Mouse (Mus musculus) bone marrow, adult 2 months (tissue): ENCODE results near the gene Tmem242. TPM values are rescaled to one million over a fixed set of nuclear protein-coding genes. Genes with fewer than 3 reads are reported as not detected.
"Not testable (repeated sequence)": the region's sequence is repeated elsewhere in the genome, so short reads cannot be mapped to it uniquely, and the experiment has no call there.

ENCODE experiments used
- H3K27ac ChIP-seq: fragments of 200-500 bp; 2 replicates; pipeline ENCODE4 v1.5.1; 2012; ENCODE audit warnings: low read depth, mild to moderate bottlenecking, control low read depth, inconsistent platforms, low read length; ENCODE audit not compliant: control insufficient read depth, poor library complexity, insufficient read depth
- H3K4me1 ChIP-seq: fragments of 200-500 bp; 2 replicates; pipeline ENCODE4 v1.6.1; 2011; ENCODE audit warnings: low read length; ENCODE audit not compliant: control insufficient read depth, insufficient read depth
- H3K4me3 ChIP-seq: fragments of 200-500 bp; replicated peaks from 2 replicates; pipeline ENCODE3; 2011; ENCODE audit warnings: mild to moderate bottlenecking, low read depth, low read length, control low read depth; ENCODE audit not compliant: control insufficient read depth
- CTCF ChIP-seq: fragments of 200-500 bp; IDR thresholded peaks from 2 replicates; pipeline ENCODE4 v1.5.1; 2011; ENCODE audit warnings: low read length, control low read depth; ENCODE audit not compliant: control insufficient read depth, insufficient read depth
- POLR2A ChIP-seq: fragments of 200-500 bp; IDR thresholded peaks from 2 replicates; pipeline ENCODE4 v1.6.1; 2011; ENCODE audit warnings: low read depth, mild to moderate bottlenecking, control low read depth, low read length, borderline replicate concordance; ENCODE audit not compliant: control insufficient read depth
- WGBS: fragments of 180-500 bp; shearing (Covaris S2); methylation state at CpG from one replicate; pipeline ENCODE4 v1.1.7; 2018; 5-methylcytosine and 5-hydroxymethylcytosine counted together
- polyA plus RNA-seq: library from polyadenylated mRNA; stranded (reverse); fragments of >200 nt; gene quantifications from 2 replicates; pipeline ENCODE4 v1.2.4, GENCODE M21; 2011; ENCODE audit warnings: low replicate concordance; ENCODE audit not compliant: missing spikeins, insufficient read depth, insufficient read length

Tmem242 gene
- polyA plus RNA-seq, 1 experiment, result 33.6 TPM

DNA sequence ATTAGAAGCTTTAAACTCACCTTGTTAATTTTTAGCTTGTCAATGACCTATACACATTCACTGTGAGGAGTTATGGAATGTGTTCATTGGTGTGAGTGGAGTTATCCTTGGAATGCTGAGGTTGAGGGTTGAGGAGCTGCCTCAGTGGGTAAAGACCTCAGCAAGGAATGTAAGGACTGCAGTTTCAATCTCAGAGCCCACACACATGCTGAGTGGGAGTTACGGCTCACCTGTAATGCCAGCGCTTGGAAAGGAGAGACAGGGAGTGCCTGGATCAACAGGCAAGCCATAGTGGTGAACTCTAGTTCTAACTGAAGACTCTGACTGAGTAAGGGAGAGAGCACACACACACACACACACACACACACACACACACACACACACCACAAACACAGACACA is 23.9 kb upstream of the Tmem242 start:
- no peaks in the 10 kb centered on the region for H3K4me1 ChIP-seq
- WGBS, result 89% methylated on average over 2 of the region's 2 CpGs
- TF ChIP-seq POLR2A (no peak), CTCF (no peak)
- no peak overlapping the region for H3K4me3 ChIP-seq
- no peak overlapping the region for H3K27ac ChIP-seq

DNA sequence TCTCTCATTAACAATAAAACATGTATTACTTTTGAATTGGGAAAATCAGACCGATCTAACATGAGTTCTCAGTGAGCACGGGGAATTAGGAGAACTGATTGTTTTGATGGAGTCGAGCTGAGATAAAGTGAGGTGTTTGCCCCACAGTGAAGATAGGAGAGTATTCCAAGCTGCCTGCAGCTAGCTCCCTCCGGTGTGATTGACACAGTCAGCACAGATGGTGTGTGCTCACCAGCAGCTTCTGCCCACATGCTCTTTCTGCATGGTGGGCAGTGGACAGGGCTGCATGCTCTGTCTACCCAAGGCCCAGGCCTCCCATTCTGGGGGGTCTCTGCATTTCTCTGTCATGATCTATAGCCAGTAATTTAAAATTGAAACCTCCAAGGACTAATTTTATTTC is 13.6 kb upstream of the Tmem242 start:
- 74% methylated on average over 4 of the region's 4 CpGs for WGBS
- no peak overlapping the region for H3K4me3 ChIP-seq
- no peaks in the 10 kb centered on the region for H3K4me1 ChIP-seq
- no peak overlapping the region for H3K27ac ChIP-seq
- TF ChIP-seq CTCF (no peak), POLR2A (no peak)

DNA sequence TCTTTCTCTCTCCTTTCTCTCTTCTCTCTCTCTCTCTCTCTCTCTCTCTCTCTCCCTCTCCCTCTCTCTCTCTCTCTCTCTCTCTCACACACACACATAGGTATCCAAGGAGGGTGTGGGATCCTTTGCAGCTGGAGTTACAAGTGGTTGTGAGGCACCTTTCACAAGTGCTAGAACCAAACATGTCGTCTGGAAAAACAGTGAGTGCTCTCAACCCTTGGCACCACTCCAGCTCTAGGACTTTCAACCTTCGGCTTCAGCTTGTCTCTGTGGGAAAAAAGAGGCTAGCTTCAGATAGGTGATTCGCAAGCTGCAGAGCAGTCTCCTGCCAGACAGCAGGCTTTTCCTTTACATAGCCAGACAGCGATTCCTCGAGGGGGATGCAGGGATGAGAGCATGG is 3.7 kb upstream of the Tmem242 start:
- Histone ChIP-seq H3K4me3 (no peak overlapping the region), H3K4me1 (no peaks in the 10 kb centered on the region), H3K27ac (no peak overlapping the region)
- 63% methylated on average over 5 of the region's 5 CpGs for whole genome bisulfite sequencing
- TF ChIP-seq POLR2A (no peak), CTCF (no peak)

DNA sequence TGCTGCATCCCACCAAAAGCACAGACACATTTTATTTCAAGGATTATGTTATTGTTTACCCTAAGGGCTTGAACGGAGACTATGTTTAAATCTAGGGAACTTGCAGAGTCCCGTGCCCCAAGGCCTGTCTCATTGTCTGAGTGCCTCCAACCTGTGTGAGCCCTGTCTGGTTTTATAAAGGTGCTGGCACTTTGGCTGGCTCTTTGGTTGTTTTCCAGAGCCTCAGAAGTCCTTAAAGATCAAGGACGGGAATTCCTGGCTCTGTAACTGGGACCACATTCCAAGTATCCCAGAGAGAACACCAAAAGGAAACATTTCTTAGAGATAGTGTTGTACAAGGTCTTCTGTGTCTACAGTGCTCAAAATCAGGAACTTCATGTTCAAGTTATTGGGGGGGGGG is 3.2 kb upstream of the Tmem242 start:
- 72% methylated on average over 3 of the region's 3 CpGs for WGBS
- no peak for TF ChIP-seq CTCF
- TF ChIP-seq POLR2A, result no peak
- H3K27ac ChIP-seq, result no peak overlapping the region
- H3K4me1 ChIP-seq, result no peaks in the 10 kb centered on the region
- H3K4me3 ChIP-seq, result no peak overlapping the region

DNA sequence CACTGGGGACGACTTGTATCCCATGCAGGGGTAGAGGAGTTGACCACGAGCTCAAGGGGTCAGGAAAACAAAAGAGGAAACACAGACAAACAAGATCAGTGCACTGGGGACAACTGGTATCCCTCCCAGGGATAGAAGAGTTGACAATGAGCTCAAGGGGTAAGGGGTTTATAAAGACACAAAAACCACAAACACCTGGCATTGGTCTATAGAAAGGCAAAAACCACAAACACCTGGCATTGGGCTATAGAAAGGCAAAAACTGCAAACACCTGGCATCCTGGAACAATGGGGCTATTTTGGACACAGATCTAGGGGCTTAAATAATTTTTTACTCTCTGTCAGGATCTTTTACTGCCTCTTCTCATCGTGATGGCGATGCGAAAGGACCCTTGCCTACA is 2.3 kb upstream of the Tmem242 start:
- H3K27ac ChIP-seq, H3K4me1 ChIP-seq, H3K4me3 ChIP-seq: not testable (repeated sequence)
- WGBS, result 54% methylated on average over 5 of the region's 5 CpGs

DNA sequence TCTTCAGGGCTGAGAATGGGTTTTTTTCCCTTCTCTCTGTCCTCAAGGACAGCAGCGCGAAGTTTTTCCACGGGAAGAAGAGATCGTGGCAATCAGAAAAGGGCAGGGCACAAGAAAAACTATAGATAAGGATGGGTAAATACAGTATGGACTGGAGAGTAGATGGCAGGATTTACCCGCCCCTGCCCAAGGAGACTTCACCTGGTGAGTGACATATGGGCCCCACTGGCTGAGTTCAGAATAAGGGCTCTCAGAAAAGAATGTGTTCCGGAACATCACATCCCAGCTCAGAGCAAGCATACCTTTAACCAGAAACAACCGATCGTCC is 264 bp downstream of the Tmem242 start:
- Histone ChIP-seq H3K4me1 (no peaks in the 10 kb centered on the region; the same call in 1 of the 2 replicates), H3K4me3 (peak overlapping the region; percentile 79), H3K27ac (no peak overlapping the region)
- TF ChIP-seq CTCF (no peak), POLR2A (no peak)
- WGBS, result 0% methylated on average over 8 of the region's 8 CpGs

DNA sequence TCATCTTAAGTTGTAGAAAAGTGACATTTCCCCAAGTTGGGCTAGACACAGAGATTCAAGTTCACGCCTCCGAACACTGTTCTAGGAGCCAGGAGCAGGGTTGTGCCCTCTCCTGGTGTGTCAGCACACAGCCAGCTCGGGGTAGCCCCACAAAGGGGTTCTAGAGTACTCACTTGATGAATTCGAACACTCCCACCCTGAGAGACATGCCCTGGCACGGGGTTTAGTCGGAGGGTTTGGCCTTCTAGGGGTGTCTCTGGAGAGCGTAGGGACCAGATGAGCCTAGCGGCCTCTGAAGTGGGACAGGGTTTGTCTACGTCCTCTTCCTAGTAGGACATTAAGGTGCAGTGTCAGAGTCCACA is 10.3 kb downstream of the Tmem242 start:
- Histone ChIP-seq H3K4me3 (no peak overlapping the region), H3K4me1 (no peaks in the 10 kb centered on the region), H3K27ac (no peak overlapping the region)
- TF ChIP-seq POLR2A (no peak), CTCF (no peak)
- 81% methylated on average over 9 of the region's 9 CpGs for WGBS

DNA sequence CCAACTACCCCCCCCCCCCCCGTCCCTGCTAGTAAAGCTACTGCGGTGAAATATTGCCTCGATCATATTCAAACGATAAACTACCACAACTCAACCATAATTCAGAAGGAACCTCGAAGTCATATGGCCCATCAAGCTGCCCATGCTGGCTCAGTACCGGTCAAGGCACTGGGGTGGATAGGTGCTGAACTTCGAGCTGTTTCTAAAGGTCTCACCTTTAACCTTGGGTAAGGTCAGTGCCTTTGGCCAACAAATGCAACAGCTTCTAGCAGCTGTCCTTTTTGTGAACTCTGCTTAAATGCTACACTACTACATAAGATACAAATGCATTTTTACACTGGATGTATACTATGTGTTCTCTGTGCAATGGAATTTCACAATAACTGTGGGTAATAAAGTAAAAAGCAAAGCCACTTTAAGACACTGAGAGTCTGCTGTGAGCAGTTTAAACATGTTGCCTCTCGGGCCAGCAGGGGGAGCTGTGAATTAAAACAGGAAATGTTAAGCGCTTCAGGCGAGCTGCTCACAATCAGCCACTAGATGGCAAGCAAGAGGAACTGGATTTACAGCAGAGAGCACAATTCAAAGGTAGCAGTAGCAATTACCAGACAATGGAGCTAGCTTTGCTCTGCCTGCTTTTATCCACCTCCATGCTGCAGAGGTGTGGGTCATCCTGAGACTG is 10.8 kb downstream of the Tmem242 start:
- 60% methylated on average over 10 of the region's 10 CpGs for WGBS
- H3K27ac ChIP-seq, result no peak overlapping the region
- no peak overlapping the region for H3K4me3 ChIP-seq
- H3K4me1 ChIP-seq, result no peaks in the 10 kb centered on the region
- TF ChIP-seq CTCF (peak; percentile 93), POLR2A (no peak)

DNA sequence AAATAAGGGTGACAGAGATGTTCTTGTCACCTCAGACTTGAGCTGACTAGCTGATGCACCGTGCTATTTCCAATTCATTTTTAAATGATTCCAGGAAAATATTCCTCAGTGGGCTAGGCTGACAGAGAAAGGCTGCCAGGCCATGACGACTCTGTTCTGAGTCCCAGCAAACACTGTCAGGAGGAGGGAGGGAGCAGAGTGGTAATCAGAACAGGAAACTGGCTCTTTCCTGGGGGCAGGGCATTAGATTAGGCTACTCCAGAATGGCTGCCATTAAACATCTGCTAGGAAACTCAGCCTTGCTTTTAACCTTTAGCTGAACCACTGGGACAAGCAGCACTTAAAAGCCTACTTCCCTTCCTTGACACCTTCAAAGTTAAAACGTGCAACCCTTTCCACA is 14.9 kb downstream of the Tmem242 start:
- Histone ChIP-seq H3K4me3 (no peak overlapping the region), H3K4me1 (no peaks in the 10 kb centered on the region), H3K27ac (no peak overlapping the region)
- no peak for TF ChIP-seq POLR2A
- no peak for TF ChIP-seq CTCF
- WGBS, result 34% methylated on average over 3 of the region's 3 CpGs

DNA sequence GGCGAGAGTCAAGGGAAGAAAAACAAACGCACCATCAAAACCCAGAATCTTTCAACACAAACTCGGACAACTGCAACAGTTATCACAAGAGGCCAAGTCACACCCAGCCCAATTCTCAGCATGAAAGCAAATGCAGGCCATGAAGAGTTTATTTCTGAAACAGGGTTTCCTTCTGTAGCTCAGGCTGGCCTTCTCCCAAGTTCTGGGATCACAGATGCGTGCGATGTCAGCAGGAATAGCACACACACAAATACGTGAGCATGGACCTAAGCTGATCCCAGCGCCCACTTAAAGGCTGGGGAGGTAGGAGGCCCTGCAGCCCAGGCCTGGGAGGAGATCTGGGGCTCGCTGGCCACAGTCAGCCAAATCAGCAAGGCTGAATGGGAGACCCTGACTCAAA is 15.9 kb downstream of the Tmem242 start:
- 77% methylated on average over 8 of the region's 8 CpGs for WGBS
- TF ChIP-seq POLR2A, result no peak
- Histone ChIP-seq H3K27ac (no peak overlapping the region), H3K4me3 (no peak overlapping the region), H3K4me1 (no peaks in the 10 kb centered on the region)
